Mouse (Mus musculus) layer of hippocampus, adult 9-11 months (tissue): ENCODE results near the gene Bcdin3d.
"Not testable (repeated sequence)": the region's sequence is repeated elsewhere in the genome, so short reads cannot be mapped to it uniquely, and the experiment has no call there.

Experiments
- DNase-seq: peaks from one replicate; pipeline ENCODE4 v3.0.0; 2022

The Bcdin3d gene

DNA sequence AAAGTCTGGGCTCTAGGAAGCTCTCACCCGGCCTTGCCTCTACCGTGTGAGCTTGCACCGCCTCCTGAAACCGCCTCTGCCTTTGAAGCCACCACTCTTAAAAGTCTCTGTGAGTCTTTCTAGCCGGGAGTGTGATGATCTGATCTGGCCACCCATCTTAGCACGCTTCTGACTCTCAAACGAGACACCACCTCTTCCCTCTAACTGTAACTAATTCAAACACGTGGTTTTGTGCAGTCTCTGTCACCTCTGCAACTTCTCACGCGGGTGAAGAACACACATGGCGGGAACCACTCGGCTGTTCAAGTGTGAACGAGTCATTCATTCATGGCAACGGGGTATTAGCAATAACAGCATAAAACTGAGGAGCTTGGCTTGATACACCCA is 2.9 kb downstream of the Bcdin3d start:
- no peak for DNase-seq

DNA sequence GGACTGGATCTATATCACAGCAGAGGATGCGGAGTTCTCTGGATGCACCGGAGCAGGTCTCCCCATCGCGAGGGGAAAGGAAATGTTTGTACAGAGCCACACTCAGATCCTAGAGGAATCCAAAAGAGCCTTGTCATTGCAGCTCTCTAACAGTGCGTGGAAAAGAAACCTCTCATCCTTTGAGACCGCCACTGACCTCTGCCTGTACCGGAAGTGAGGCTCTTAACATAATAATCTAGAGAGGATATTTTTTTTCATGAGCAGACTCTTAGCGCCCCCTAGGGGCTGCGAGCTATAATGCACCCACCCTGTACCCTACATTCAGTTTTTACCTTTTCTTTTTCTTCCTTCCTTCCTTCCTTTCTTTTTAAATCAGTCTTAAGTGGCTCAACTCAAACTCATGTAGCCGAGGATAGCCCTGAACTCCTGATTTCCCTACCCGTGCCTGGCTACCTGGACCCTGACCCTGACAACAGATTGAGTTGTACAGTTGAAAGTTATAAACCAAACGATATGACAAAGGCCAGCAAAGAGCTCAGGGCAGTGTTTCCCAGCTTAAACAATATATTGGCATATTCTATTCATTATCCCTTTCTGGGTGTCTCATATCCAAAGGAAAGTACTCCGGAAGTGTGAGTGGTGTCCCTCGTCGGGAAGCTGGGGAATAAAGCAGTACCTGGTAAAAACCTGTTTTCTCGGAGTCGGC is 3.4 kb downstream of the Bcdin3d start:
- peak; percentile 34 for DNase-seq

DNA sequence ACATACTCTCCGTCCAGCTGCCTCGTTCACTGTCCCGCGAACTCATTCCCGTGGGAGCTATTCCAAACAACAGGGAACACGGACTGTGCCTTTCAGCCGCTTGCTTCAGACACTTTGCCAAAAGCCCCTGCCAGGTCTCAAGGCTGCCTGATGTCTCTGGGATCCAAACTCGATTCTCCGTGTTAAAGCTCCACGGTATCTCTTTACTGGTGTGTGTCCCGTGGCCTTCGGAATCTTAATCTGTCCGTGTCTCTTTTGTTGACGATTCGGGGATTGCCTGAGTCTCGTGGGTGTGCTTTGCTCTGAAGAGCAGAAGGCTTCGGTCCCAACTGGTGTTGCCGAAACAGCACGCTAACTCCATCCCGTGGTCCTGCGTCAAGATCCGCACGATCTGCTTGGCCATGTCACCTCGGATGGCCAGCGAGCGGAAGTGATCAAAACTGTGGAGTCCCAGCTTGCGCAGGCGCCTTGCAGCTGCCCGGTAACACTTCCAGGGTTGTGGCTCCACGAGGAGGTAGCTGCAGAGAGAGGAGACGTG is 4.2 kb downstream of the Bcdin3d start:
- DNase-seq = no peak

DNA sequence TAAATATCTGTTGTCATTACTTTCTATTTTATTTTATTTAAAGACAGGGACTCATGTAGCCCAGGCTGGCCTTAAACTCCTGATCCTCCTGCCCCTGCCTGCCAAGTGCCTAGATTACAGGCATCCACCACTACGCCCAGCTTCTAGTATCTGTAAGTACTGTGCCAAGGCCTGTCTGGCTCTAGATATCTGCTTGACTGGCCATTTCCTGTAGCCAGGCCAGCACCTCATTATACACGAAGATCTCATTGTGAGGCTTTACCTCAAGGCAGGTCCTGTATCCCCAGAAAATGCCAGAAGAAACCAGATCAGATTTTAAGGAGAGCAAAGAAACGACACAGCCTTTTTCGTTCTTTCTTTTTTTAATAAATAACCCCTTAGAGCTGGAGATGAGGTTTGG is 4.8 kb downstream of the Bcdin3d start:
- no peak for DNase-seq

DNA sequence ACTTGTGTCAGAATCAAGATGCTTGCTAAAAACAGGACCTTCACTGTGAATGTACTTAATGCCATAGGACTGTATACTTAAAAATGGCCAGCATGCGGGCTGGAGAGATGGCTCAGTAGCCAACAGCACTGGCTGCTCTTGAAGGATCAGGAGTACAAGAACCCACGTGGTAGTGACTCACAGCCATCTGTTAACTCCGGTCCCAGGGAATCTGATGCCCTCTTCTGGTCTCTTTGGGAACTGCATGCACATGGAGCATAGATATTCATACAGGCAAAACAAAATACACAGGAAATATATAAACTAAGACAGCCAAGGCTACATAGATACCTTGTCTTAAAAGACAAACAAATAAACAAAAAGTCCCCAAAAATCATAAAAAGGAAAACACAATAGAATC is 5.5 kb downstream of the Bcdin3d start:
- peak; percentile 85 for DNase-seq

DNA sequence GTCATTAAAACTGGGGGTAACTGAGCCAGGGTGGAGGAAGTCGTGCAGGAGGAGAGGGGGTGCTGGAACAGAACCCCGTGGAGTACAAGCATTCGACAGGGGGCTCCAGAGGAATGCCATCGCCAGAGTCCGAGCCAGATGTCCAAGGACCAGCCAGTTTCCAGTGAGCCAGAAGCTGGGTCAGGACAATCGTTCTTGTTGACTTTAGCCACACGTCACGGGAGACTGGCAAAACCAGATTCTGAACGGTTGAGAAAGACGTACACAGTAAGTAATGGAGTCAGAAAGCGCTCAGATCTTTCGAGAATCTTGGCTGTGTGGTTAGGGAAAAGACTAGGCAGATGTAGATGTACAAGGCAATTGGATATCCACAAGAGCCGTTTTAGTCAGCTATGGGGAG is 11.3 kb downstream of the Bcdin3d start:
- no peak for DNase-seq

DNA sequence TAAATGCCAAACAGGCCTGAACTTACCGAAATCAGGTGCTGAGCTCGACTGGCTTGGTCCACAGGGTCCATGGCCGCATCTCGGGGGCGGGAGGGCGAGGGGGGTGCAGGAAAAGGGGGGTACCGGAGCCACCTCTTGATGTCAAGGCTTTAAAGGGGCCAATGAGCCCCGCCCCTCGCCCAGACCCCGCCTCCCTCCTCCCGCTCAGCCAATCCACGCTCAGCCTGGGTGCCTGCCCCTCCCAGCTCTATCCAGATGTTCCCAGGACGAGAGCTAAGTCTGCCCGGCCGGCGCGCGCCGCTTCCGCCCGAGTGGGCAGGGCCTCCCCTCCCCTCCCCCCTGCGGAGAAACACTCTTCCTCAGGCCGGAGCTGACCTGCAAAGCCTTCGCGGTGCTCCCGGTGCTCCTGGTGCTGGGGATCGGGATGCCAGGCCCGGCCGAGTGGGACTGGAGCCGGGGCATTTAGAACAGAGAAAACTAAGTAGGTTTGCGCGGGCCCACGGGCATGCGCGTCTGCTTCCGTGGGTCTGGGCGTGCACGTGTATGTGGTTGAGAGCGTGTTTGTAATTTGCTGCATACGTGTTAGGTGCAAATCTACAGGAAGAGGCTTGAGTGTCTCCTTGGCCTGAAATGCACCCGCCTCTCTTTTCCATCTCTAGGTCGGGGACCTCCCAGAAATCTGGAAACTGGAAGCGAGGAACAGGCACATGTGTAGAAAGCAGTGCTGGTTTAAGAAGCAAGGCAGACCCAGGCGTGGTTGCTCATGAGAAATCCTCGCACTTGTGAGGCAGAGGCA is 16.7 kb downstream of the Bcdin3d start, which contains the start of gene Nckap5l:
TSS of gene Nckap5l (minus strand) at position 143 of the 796 bp plus-strand sequence.
- DNase-seq = peak; percentile 93

DNA sequence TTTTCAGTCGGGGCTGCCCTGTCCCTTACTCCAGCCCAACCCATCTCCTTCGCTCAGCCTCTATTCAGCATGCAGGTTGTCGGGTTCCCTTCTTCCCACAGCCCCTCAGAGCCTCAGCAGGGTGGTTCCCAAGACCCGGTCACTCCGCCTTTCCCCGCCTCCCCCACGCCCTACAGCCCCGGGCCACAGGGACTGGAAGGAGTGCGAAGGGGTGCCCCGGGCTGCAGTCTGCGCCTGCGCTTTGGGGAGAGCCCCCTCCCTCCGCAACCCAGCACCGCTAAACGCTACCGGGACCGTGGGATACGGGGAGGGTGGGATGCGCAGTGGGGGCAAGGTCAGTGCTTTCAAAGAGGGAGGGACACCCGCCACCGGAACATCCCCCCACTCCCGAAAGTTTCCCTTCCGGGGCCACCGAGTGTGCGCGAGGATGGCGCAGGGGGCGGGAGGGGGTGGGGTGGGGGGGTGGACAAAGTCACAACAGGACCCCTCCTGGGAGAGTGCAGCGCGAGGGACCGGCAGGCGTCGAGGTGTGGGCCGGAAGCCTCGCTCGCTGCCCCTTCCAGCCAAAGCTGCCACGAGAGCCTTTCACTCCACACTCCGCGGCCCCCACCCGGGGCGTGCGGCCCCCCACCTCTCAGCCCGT is 17.4 kb downstream of the Bcdin3d start:
- DNase-seq = peak; percentile 53

DNA sequence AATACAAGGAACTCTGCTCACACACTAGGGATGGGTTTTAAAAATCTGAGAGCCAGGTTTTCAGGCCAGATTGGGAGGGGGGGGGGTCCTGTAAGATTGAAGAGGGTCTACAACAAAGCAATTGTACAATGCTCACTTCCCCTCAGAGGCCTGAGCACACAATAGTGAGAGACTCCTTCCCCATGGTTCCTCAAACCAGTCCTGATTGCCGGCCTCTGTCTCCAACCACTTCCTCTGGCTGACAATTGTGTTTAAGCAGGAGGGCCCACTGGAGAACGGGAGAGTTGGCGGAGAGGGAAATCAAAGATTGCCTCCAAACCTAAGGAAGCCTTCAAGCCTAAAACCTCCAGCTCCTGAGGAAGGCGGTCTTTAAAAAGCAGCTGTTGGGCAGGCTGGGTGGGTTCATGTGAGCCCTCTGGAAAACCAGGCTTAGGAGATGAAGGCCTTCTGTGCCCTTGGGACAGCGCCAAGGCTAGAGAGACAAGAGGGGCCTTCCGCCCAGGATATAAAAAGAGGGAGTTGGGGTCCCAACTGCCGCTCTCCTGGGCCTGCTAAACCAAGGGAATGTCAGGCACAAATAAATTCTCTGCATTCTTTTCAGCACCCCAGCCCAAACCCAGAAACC is 18.1 kb downstream of the Bcdin3d start:
- no peak for DNase-seq

DNA sequence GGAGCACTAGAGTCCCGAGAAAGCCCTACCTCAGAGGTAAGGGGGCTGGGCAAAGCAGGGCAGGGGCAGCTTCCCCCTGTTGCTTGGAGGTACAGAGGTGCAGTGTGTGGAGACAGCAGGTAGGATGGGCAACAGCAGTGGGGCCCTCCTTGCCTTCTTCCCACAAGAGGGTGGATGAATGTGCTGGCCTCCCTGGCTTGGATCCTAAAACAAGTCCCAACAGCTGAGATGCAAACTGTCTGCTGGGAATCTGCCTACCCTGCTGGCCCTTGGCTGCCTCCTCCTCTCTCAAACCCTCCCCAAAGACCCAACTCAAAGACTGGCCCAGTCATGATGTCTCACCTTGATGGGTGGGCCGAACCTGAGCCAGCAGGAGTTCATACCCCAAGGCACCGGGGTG is 19.1 kb downstream of the Bcdin3d start:
- DNase-seq = no peak

DNA sequence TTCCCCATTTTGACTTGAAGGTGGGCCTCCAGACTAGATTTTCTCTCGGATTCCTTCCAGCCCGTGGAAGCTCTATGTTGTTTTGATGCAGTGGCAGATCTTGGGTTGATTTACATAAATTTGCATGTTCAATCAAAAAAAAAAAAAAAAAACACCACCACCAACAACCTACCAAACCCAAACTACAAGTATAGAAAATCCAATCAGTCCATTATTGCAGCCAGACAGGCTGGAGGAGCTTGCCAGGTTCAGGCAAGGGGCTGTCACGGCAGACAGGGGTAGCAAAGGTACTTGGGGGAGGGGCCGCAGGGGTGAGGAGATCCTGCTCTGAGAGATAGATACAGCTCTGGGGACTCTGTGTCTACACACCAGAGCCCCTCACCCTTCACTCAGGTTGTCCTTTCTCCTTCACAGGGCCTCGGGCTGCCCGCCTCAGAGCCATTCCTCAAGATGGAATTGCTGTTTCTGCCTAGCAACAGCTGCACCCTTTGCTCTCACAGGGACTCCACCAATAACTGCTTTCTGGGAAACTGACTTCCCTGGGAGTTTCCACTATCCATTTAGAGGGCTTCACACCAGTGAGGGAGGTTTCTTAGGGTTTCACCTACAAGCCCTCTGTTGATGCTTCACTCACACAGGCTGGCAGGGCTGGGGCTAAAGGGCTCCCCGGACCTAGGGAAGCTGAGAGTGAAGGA is 19.8 kb downstream of the Bcdin3d start:
- no peak for DNase-seq

DNA sequence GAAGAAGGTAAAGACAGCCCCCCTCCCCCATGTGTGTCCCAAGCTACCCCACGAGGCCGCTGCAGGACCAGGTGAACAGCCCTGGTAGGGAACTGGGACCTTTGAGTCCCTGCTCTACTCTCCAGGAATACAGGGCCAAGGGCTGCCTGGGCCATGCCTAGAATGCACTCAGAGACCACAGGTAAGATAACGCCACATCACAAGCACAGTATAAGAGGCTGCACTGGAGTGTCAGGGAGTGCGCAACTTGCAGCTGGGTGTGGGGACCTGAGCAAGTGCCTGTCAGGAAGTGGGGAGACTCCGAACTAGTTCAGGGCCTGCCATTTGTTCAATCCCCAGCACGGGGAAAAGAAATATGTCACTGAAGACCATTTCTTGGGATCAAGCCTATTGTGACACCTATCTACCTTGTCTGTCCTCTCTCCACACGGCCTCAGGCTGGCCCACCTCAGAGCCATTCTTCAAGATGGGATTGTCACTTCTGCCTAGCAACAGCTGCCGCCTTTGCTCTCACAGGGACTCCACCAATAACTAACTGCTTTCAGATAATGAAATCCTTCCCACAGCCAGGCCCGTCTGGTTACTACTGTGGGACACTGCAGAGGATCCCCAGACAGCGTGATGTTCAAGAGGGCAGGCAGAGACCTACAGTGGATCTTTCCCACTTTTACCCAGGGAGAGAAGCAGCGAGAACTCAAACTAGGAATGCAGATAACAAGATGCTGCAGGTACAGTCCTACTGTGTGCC is 21.2 kb downstream of the Bcdin3d start:
- DNase-seq = no peak

DNA sequence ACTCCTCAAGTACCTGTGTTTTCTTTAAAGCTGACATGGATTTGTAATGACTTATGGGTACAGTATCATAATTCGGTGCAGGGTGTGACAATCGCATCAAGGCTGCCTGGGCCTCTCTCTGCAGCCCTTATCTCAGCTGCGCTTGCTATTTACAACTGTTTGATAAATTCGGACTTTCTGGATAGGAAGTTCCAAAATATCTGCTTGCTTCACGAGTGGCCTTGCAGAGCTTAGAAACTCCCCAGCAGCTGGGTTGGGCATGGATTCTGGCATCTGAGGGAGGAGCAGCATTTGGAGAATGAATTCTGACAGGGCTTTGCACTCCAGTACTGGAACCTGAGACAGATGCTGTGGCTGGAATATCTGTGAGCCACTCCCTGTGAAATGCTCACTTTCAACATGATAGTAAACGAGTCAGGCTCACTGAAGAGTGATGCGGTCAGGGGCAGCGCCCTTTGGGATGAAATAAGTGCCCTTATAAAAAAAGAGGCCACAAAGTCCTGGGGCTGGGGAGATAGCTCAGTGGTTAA is 24.7 kb downstream of the Bcdin3d start:
- DNase-seq = no peak

DNA sequence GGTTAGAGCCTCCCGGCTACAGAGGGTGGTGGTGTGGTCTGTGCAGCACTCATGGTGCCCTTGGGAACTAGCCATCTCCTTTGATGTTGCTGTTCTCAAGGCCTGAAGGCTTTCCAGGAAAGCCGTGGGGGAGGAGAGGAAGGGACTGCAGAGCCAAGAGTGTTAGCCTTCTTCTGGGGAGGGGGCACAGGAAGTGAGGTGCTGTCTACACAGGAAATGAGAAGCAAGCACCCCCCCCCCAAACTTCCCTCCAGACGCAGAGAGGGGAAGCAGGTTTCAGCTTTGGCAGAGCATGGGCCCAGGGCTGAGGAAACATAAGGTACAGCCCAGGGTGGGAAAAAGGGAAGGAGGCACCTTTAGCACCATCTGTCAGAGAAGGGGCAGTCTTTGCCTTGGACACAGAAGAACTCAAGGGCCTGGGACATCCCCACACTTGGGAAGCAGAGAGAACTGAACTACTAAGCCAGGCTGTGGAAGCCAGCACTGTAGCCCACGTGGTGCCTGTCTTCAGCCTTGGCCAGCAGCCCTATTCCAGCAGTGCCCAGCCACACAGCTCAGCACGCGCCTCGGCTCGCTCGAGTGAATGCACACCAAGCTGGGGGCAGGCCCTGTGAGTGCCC is 25.3 kb downstream of the Bcdin3d start:
- DNase-seq = peak; percentile 57

DNA sequence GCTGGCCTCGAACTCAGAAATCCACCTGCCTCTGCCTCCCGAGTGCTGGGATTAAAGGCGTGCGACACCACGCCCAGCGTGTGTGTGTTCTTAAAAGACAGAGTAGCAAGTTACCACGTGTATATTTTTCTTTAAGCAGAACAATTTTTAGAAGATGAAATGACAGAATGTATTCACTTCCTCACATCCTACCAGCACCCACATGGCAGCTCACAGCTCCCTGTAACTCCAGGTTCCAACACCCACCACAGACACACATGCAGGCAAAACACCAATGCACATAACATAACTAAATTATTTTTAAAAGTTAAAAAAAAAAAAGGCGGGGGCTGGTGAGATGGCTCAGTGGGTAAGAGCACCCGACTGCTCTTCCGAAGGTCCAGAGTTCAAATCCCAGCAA is 28.4 kb downstream of the Bcdin3d start:
- DNase-seq = not testable (repeated sequence)

DNA sequence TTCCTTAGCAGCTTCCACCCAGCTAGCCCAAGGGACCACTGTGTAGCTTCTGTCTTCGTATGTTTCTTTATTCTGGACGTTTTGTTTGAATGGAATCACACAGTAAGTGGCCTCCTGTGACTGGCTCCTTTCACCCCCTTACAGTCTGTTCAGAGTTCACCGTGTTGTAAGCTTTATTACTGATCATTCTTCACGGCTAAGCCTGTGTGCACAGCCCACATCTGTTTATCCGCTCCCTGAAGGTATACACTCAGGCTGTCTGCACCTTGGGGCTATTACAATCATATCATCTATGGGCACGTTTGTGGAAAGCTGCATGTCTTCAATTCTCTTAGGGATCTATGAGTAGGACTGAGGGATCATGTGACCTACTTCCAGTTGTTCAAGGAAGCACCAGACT is 29.0 kb downstream of the Bcdin3d start:
- DNase-seq = no peak

DNA sequence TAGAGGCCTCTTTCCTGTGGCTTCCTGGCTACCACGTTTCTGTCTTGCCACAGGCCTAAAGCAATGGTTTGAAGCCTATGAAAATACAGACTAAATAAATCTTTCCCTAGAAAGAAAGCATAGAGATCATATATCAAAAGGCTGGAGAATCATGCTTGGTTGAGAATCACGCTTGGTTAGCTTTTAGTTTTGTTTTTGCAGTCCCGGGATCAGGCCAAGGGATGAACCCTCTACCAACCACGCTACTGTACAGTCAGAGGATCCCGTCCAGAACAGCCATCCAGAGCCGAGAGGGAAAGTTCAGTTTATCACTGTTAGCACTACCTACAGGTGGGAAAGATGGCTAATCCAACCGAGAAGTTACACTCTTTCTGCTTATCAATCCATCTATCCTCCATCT is 32.2 kb downstream of the Bcdin3d start:
- no peak for DNase-seq

DNA sequence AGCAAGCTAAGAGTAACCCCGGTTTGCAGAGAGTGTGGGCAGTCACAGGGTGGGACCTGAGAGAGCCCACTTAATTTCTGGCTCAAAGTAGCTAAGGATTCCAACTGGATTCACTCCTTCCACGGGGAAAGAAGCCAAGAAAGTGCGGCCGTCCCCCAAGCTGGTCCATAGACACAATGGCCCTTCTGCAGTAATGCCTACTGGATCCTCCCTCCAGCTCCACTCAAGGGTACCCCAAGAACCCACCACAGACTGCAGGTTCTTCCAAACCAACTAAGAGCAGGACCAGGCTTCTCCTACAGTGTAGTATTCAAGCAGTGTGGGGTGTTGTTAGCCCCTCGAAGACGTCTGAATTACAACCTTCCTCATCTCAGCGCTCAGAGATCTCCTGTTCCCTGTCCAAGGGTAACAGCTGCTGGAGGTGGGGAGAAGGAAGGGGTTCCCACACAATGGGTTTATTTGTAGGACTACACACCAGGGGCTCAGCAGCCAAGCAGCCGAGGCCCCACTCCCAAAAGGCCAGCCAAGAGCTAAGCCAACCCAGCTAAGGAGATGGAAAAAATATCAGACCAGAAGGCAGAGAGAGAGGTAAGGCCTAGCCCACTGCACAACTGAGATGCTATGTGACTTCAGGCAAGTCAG is 33.6 kb downstream of the Bcdin3d start:
- no peak for DNase-seq

DNA sequence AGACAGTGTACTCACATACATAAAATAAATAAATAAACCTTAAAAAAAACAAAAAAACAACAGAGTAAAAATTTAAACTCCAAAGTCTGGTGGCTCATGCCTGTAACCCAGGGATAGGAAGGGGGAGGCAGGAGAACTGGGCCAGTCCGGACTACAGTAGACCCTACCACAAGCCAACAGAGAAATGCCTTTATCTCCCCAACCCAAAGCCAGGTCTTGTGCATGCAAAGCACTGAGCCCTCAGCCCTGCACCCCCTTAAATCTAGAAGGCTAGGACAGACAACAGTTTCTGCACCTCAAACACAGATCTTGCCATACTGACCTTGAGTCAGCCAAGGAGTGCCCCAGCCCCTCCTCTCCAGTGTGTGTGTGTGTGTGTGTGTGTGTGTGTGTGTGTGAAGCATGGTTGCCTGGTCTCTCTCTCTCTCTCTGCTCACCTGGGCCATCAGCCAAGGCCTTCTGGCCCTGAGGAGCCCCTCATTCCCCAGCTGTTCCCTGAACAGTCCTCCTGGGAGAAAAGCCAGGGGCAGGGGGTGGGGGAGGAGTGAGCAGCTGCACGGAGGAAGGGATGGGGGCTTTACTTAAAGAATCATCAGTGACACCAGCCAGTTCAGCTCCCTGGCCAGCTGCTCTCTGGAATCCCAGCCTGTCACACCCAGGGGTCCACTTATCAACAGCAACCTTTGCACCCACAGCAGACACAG is 34.3 kb downstream of the Bcdin3d start:
- no peak for DNase-seq
